Mouse (Mus musculus): ENCODE data around the gene Tbx2.

- TF ChIP-seq POLR2A (IDR thresholded peaks at IDR 0.05; ENCODE audit: borderline replicate concordance, insufficient read depth, low read length): no peak
- no peak for TF ChIP-seq CTCF (IDR thresholded peaks at IDR 0.05; ENCODE audit: borderline replicate concordance, insufficient read depth, low read depth, low read length)
Measured at GRCm38 (mm10) chr11:85821659-85822058, 10.7 kb upstream of the Tbx2 start.

All from cerebellum, adult 2 months (tissue).